Mouse (Mus musculus) brain, embryonic 14.5 days (tissue): ENCODE data around the gene B3gat1. TPM values are rescaled to one million over a fixed set of nuclear protein-coding genes. Genes with fewer than 3 reads are reported as not detected.
A peak's percentile ranks its signal among the peaks of the same experiment; 100 is the strongest.

Source experiments
- DNase-seq: peaks from one replicate; pipeline ENCODE4 v3.0.0-alpha.2; 2011; ENCODE audit warnings: low read depth
- CTCF ChIP-seq: fragments of 200-500 bp; IDR thresholded peaks from 2 replicates; pipeline ENCODE4 v1.5.1; 2012; ENCODE audit warnings: inconsistent platforms, mild to moderate bottlenecking, moderate library complexity, borderline replicate concordance; ENCODE audit not compliant: insufficient read depth, insufficient read length; ENCODE audit errors: extremely low read depth
- POLR2A ChIP-seq: fragments of 200-500 bp; IDR thresholded peaks from 2 replicates; pipeline ENCODE4 v1.6.1; 2012; ENCODE audit warnings: mild to moderate bottlenecking, inconsistent platforms, borderline replicate concordance; ENCODE audit not compliant: poor library complexity, insufficient read depth, insufficient read length, severe bottlenecking; ENCODE audit errors: extremely low read depth
- polyA plus RNA-seq: library from polyadenylated mRNA; depleted of rRNA; stranded (reverse); fragments of >200 nt; gene quantifications from 2 replicates; pipeline ENCODE4 v1.2.3, GENCODE M21; 2012

Gene B3gat1
- polyA plus RNA-seq, 1 experiment = 262 TPM

GRCm38 (mm10) chr9:26727445-26727844 is 6.1 kb upstream of the B3gat1 start:
- DNase-seq = peak; percentile 26
- no peak for TF ChIP-seq CTCF
- TF ChIP-seq POLR2A = no peak

DNA sequence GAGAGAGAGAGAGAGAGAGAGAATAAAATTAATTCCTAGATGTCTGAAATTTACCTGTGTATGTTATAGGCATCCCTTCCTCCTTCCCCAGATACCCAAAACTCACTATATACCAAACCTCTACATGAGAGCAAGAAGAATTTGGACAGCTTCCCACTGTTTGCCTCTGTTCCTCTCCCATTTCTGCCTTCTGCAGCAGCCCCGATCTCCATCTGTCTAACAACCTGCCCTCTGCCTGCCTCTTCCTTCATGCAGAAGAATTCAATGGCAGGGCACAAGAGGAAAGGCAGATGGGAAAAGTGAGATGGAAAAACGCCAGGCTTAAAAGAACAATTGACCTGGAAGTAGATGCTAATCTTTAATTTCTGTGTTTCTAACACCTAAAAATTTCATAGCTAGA is 5.0 kb upstream of the B3gat1 start:
- TF ChIP-seq POLR2A (no peak), CTCF (no peak)

DNA sequence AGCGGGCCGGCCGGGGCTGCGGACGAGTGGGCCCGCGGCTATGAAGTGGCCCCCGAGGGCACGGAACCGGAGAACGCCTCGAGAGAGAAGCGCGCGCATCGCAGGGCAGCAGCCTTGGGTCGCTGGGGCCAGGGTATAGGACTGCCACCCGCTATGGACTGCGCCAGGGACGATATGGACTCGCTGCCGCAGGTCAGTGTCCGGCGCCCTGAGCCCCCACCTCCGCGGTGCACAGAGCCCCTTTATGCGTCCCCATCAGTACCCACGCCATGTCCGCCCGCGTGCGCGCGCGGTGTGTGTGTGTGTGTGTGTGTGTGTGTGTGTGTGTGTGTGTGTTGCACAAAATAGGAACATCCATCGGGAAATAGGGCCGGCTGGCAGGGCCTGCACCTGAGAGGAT is 458 bp downstream of the B3gat1 start:
- TF ChIP-seq CTCF (no peak), POLR2A (no peak)
- peak; percentile 67 for DNase-seq

More for the DNA sequence above, 5.0 kb upstream of the B3gat1 start:
- peak; percentile 70 for DNase-seq

- no peak for TF ChIP-seq CTCF
- DNase-seq = peak; percentile 78
Measured at GRCm38 (mm10) chr9:26737116-26737515, 3.6 kb downstream of the B3gat1 start.

DNA sequence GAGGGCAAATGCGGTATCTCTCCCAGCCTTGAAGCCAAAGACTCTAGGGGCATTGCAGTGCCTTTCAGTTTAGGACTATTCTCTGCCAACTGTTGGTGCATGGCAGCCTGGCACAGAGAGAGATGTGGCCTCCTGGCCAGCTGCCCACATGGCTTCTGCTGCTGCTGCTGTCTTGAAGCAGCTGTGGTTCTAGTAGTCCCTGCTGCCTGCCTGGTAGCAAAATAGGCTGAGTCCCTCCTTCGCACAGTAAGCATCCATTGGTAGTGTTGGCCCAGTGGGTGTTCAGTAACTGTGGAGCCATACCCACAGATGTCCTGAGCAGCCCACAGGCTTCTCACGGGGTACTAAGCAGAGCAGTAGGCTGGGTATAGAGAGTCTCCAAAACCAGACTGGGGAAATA is 9.3 kb downstream of the B3gat1 start:
- TF ChIP-seq CTCF (no peak), POLR2A (no peak)
- DNase-seq = peak; percentile 42

GRCm38 (mm10) chr9:26747121-26747520 is 13.6 kb downstream of the B3gat1 start:
- peak; percentile 34 for DNase-seq
- TF ChIP-seq POLR2A (no peak), CTCF (no peak)

- TF ChIP-seq CTCF (no peak), POLR2A (no peak)
- DNase-seq = no peak
Measured at GRCm38 (mm10) chr9:26748893-26749292, 15.4 kb downstream of the B3gat1 start.

- TF ChIP-seq POLR2A (no peak), CTCF (peak; percentile 75)
Measured at GRCm38 (mm10) chr9:26760081-26760480, 26.6 kb downstream of the B3gat1 start.

DNA sequence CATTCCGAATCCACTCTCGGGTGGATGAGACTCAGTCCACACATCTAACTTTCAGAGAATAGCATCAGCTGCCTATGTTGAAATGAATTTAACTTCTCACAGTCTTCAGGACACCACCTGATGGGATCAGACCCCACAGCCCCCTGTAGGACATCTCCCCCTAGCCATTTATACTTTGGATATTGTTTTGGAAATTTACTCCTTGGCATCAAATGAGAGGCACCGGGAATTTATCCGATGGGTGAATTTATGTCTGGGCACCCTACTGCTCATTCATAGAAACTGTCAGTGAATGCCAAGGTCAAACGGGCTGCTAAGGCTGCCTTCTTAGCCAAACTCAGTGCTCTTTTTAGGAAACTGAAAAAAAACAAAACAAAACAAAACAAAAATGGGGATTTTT is 27.0 kb downstream of the B3gat1 start:
- TF ChIP-seq CTCF (no peak), POLR2A (no peak)
- DNase-seq = no peak

More at GRCm38 (mm10) chr9:26760081-26760480, 26.6 kb downstream of the B3gat1 start:
- DNase-seq = peak; percentile 87

DNA sequence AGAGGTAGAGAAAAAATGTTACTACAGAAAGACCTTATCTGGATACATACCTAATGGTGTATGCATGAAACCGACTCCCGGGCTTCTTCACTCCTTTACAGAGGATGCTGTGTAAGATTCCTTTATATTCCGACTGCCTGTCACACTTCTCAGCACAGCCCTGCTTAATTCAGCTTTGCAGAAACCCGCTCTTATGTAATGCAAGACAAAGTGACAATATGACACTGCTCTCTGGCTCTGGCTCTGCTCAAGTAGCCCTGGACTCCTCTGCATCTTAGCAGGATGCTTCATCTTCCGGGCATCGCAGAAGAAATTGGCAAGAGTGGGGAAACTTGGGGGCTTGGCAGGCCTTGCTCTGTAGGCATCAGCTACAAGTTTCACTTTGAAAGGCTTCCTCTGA is 28.9 kb downstream of the B3gat1 start:
- DNase-seq = no peak
- no peak for TF ChIP-seq CTCF
- TF ChIP-seq POLR2A = no peak

- DNase-seq = no peak
- TF ChIP-seq POLR2A (no peak), CTCF (no peak)
Measured at GRCm38 (mm10) chr9:26768181-26768580, 34.7 kb downstream of the B3gat1 start.

DNA sequence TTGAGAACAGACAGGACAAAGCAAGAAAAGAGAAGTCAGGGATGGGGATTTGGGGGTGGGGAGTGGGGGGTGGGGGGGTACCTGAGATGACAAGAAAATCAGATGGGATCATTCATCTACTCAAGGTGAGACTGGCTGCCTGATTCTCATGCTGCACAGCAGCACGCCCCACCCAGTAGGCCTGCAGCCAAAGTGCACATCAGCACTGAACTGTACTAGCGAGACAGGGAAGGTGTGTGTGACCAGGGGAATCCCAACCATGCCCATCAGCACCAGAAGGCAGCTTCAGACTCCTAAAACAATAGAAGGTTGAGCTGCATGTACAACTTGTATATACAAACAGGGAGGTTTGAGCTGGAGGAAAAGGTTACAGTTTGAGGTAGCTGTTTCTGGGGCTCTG is 42.2 kb downstream of the B3gat1 start:
- TF ChIP-seq POLR2A = no peak
- TF ChIP-seq CTCF = no peak
- no peak for DNase-seq
